Mouse (Mus musculus): ENCODE measurements around the gene Nptn. TPM values are rescaled to one million over a fixed set of nuclear protein-coding genes. Genes with fewer than 3 reads are reported as not detected.

Gene Nptn
- total and polyA plus RNA-seq, 2 experiments from 2014 or later: 236 to 362 TPM

- ATAC-seq (ENCODE audit: low FRiP score) (no peak), DNase-seq (ENCODE audit: low spot score) (no peak)
- WGBS: 62% methylated on average over 2 of the region's 2 CpGs
- Histone ChIP-seq H3K4me3 (ENCODE audit: low read depth, low read length) (no peak overlapping the region), H3K27ac (ENCODE audit: low read depth, low read length) (no peak overlapping the region), H3K9me3 (ENCODE audit: low read length) (no peaks in the 10 kb centered on the region), H3K36me3 (ENCODE audit: insufficient read depth, low read length) (no peaks in the 10 kb centered on the region; the same call in 1 of the 2 replicates), H3K27me3 (ENCODE audit: insufficient read depth, low read length) (no peaks in the 10 kb centered on the region), H3K9ac (replicated peaks; ENCODE audit: low read length, poor library complexity, severe bottlenecking) (no peak overlapping the region), H3K4me1 (ENCODE audit: insufficient read depth, low read length) (no peaks in the 10 kb centered on the region), H3K4me2 (ENCODE audit: low read depth, low read length, poor library complexity, severe bottlenecking) (no peak overlapping the region)
- peak; percentile 61 for TF ChIP-seq CTCF (IDR thresholded peaks at IDR 0.05)
Measured at GRCm38 (mm10) chr9:58656396-58656795, 74.4 kb downstream of the Nptn start.

GRCm38 (mm10) chr9:58656824-58657223 is 74.8 kb downstream of the Nptn start:
- Histone ChIP-seq H3K4me2 (ENCODE audit: low read depth, low read length, poor library complexity, severe bottlenecking) (no peak overlapping the region), H3K9ac (replicated peaks; ENCODE audit: low read length, poor library complexity, severe bottlenecking) (no peak overlapping the region), H3K4me1 (ENCODE audit: insufficient read depth, low read length) (no peaks in the 10 kb centered on the region), H3K4me3 (ENCODE audit: low read depth, low read length) (no peak overlapping the region), H3K27ac (ENCODE audit: low read depth, low read length) (no peak overlapping the region), H3K9me3 (ENCODE audit: low read length) (no peaks in the 10 kb centered on the region), H3K36me3 (ENCODE audit: insufficient read depth, low read length) (no peaks in the 10 kb centered on the region; the same call in 1 of the 2 replicates), H3K27me3 (ENCODE audit: insufficient read depth, low read length) (no peaks in the 10 kb centered on the region)
- WGBS: 97% methylated on average over 2 of the region's 2 CpGs
- no peak for DNase-seq (ENCODE audit: low spot score)
- TF ChIP-seq CTCF (IDR thresholded peaks at IDR 0.05): no peak
- ATAC-seq (ENCODE audit: low FRiP score): no peak

- H3K4me3 ChIP-seq (ENCODE audit: low read depth, low read length): no peak overlapping the region
- WGBS: 86% methylated on average over 5 of the region's 5 CpGs
Measured at GRCm38 (mm10) chr9:58657735-58658512, 75.9 kb downstream of the Nptn start.

GRCm38 (mm10) chr9:58658596-58659309 is 76.7 kb downstream of the Nptn start:
- DNase-seq (ENCODE audit: low spot score) (no peak), ATAC-seq (ENCODE audit: low FRiP score) (no peak)
- no peak overlapping the region for H3K4me3 ChIP-seq (ENCODE audit: low read depth, low read length)
- H3K9me3 ChIP-seq (ENCODE audit: low read length): no peaks in the 10 kb centered on the region
- no peak for TF ChIP-seq CTCF (IDR thresholded peaks at IDR 0.05)
- 90% methylated on average over 4 of the region's 4 CpGs for WGBS
- H3K36me3 ChIP-seq (ENCODE audit: insufficient read depth, low read length): peaks cover 7% of the 10 kb centered on the region
- H3K9ac ChIP-seq (replicated peaks; ENCODE audit: low read length, poor library complexity, severe bottlenecking): no peak overlapping the region
- no peaks in the 10 kb centered on the region for H3K4me1 ChIP-seq (ENCODE audit: insufficient read depth, low read length)
- no peaks in the 10 kb centered on the region for H3K27me3 ChIP-seq (ENCODE audit: insufficient read depth, low read length)
- H3K4me2 ChIP-seq (ENCODE audit: low read depth, low read length, poor library complexity, severe bottlenecking): no peak overlapping the region
- H3K27ac ChIP-seq (ENCODE audit: low read depth, low read length): no peak overlapping the region

More at GRCm38 (mm10) chr9:58657735-58658512, 75.9 kb downstream of the Nptn start:
- no peak overlapping the region for H3K27ac ChIP-seq (ENCODE audit: low read depth, low read length)
- no peaks in the 10 kb centered on the region for H3K4me1 ChIP-seq (ENCODE audit: insufficient read depth, low read length)
- H3K9ac ChIP-seq (replicated peaks; ENCODE audit: low read length, poor library complexity, severe bottlenecking): no peak overlapping the region
- H3K9me3 ChIP-seq (ENCODE audit: low read length): no peaks in the 10 kb centered on the region
- TF ChIP-seq CTCF (IDR thresholded peaks at IDR 0.05): no peak
- no peaks in the 10 kb centered on the region for H3K27me3 ChIP-seq (ENCODE audit: insufficient read depth, low read length)
- DNase-seq (ENCODE audit: low spot score) (no peak), ATAC-seq (ENCODE audit: low FRiP score) (no peak)
- H3K36me3 ChIP-seq (ENCODE audit: insufficient read depth, low read length): peaks cover 7% of the 10 kb centered on the region
- H3K4me2 ChIP-seq (ENCODE audit: low read depth, low read length, poor library complexity, severe bottlenecking): no peak overlapping the region

GRCm38 (mm10) chr9:58659331-58659730 is 77.3 kb downstream of the Nptn start:
- no peak for TF ChIP-seq CTCF (IDR thresholded peaks at IDR 0.05)
- Histone ChIP-seq H3K27ac (ENCODE audit: low read depth, low read length) (no peak overlapping the region), H3K4me2 (ENCODE audit: low read depth, low read length, poor library complexity, severe bottlenecking) (no peak overlapping the region), H3K9me3 (ENCODE audit: low read length) (no peaks in the 10 kb centered on the region), H3K27me3 (ENCODE audit: insufficient read depth, low read length) (no peaks in the 10 kb centered on the region), H3K9ac (replicated peaks; ENCODE audit: low read length, poor library complexity, severe bottlenecking) (no peak overlapping the region), H3K36me3 (ENCODE audit: insufficient read depth, low read length) (peaks cover 7% of the 10 kb centered on the region), H3K4me3 (ENCODE audit: low read depth, low read length) (no peak overlapping the region), H3K4me1 (ENCODE audit: insufficient read depth, low read length) (no peaks in the 10 kb centered on the region)
- 93% methylated on average over 3 of the region's 3 CpGs for WGBS
- ATAC-seq (ENCODE audit: low FRiP score): no peak
- DNase-seq (ENCODE audit: low spot score): no peak

- WGBS: 79% methylated on average over 9 of the region's 9 CpGs
- Histone ChIP-seq H3K27ac (ENCODE audit: low read depth, low read length) (no peak overlapping the region), H3K4me1 (ENCODE audit: insufficient read depth, low read length) (no peaks in the 10 kb centered on the region), H3K36me3 (ENCODE audit: insufficient read depth, low read length) (peaks cover 7% of the 10 kb centered on the region), H3K4me3 (ENCODE audit: low read depth, low read length) (no peak overlapping the region), H3K4me2 (ENCODE audit: low read depth, low read length, poor library complexity, severe bottlenecking) (no peak overlapping the region), H3K9me3 (ENCODE audit: low read length) (no peaks in the 10 kb centered on the region), H3K27me3 (ENCODE audit: insufficient read depth, low read length) (no peaks in the 10 kb centered on the region), H3K9ac (replicated peaks; ENCODE audit: low read length, poor library complexity, severe bottlenecking) (no peak overlapping the region)
- no peak for ATAC-seq (ENCODE audit: low FRiP score)
- no peak for DNase-seq (ENCODE audit: low spot score)
- TF ChIP-seq CTCF (IDR thresholded peaks at IDR 0.05): no peak
Measured at GRCm38 (mm10) chr9:58659989-58660388, 77.9 kb downstream of the Nptn start.

Data from midbrain, postnatal 0 days (tissue).